Mouse (Mus musculus): ENCODE results near the gene Ddx24. TPM values are rescaled to one million over a fixed set of nuclear protein-coding genes. Genes with fewer than 3 reads are reported as not detected.
A peak's percentile ranks its signal among the peaks of the same experiment; 100 is the strongest.

Gene Ddx24
- total RNA-seq, 2 experiments from 2014 or later: 174 to 189 TPM

DNA sequence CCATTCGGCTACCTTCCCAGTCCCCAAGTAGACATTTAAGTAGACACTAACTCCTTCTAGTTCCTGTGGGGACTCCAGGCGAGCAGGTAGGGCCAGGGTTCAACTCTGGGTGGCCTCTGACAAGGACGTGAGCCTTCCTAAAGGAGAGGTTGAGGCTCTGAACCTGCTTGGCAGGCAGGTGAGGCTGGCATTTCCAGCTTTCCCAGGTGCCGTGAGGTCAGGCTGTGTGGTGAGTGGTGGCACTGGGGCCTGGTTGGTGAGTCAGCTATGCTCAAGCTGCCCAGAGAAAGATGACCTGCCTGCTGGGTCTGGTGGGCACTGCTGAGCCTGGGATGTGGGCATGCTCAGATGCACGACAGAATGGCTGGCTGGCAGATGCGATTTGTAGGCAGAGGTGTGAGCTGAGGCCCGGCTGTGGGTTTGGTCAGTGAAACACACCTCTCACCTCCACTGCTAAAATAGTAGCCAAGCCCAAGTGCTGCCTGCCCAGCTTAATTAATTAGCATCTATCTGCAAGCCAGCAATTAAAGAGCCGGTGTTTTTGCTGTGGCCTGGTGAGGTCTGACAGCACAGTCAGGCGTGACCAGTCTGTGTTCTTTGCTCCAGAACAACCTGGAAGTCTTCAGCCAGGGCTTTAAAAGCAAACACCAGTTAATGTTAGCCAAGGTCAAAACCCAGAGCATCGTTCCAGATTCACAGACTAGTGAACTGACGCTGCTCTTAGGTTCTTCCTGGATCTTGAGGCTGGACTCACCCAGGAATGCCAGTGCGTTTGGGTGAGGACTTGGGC, 29.9 kb downstream of the Ddx24 start:
- intact Hi-C loops (cut with DNase I): no loop called here
- no peak for DNase-seq (ENCODE audit: low spot score in 2 of 2)

DNA sequence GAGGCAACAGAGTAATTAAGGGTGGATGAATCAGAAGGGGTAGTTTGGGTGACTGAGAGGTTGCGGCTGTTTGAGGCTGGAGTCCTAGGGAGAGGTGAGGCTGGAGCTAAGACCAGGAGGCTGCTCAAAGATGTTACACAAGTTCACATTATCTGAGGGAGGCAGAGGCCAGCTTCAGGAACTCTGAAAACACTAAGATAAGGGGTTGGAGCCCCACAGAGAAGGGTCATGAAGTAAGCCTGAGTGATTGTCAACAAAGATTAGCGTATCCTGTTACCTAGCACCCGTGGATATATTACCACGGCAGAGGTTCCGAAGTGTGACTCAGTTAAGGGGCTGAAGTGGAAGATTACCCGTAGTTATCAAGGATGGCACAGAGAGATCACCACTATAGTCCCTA, 32.1 kb downstream of the Ddx24 start:
- no peak for DNase-seq (ENCODE audit: low spot score in 2 of 2)
- intact Hi-C loops (cut with DNase I): no loop called here

DNA sequence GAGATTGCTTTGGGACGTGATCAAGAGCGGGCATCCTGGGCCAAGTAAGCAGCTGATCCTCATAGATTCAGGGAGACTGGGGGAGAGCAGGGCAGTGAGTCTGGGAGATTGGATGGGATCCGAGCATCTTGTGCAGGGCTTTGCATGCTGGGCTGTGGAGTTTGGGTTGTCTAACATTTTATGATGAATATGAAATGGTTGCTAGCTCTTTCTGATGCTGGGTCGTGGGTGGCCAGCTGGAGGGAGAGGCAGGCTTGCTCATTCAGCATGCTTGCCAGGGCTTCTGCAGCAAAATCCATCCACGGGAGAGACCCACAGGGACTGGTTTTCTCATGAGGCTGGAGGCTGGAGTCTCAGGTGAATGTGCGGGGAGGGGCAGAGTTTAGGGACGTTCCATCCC, 34.5 kb downstream of the Ddx24 start:
- DNase-seq (ENCODE audit: low spot score in 2 of 2): peak; percentile 51 to 54
- intact Hi-C loops (cut with DNase I): no loop called here

DNA sequence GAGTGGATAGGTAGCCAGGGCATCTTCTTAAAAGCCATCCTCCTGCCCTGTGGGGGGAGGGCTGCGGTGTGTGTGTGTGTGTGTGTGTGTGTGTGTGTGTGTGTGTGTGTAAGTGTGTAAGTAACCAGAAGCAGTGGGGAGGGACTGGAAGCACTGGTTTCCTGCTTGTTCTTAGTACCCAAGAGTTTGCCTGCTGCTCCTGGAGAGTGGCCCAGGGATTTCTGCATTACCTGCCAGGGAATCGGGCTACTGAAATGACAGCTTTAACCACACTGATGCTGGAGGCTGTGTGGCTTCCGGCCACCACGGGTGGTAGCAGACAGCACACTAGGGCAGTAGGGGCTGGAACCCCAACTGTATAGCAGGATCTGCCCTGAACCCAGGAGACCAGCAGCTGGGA, 35.6 kb downstream of the Ddx24 start:
- no peak for DNase-seq (ENCODE audit: low spot score in 2 of 2)
- intact Hi-C loops (cut with DNase I): no loop called here

DNA sequence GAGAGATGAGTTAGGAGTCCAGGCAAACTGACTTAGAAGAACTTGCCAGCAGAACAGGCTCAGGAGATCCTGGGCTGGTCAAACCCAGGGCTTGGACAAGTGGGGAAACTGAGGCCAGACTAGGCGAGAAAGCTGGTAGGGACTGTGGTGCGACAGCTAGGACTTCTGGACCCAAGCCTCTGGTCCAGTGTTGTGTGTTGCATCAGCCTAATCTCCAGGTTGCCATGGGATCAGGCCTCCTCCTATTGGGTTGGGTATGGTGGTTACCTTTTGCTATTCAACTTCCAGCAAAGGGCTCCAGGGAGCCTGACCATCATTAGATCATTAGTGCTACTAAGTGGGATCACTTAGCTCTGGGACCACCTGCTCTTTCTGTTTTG, 36.3 kb downstream of the Ddx24 start:
- DNase-seq (ENCODE audit: low spot score in 2 of 2): no peak
- intact Hi-C loops (cut with DNase I): no loop called here

DNA sequence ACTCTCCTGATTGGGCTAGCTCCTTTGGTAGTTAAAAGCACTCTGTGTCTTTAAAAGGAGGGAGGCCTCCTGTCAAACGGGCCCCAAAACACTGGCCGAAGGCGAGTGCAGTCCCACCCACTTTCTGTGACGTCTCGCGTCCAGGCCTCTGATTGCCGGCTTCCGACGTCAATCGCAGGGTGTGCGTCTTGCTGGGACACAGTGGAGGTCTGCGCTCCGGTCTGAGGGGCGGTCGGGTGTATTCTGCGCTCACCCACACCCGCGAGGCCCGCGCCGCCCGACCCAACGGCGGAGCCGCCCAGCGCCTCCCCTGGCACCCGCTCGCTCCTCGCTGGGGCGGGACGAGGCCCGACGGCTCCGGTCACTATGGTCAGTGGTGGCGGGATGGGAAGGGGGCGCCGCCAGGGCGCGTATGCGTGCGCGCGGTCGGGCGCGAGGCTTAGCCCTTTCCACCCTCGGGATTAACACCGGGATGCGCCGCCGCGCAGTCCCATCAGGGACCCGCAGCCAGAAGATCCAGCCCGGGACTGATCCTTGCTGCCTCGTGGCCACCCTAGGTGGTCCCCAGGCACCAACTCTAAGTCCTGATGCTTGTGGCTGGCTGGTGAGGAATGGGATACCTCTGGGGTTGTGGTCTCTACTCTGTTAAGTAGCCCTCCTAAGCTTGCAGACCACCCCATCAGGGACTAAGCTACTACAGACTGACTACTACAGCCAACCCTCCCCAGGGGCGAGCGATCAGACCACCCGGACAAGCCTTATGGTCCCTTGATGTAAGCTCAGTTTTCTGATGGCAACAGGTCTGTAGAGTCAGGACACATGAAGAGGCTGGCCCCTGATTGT, 36.9 kb downstream of the Ddx24 start, which contains the start of gene Otub2:
Otub2 (plus strand) TSS at position 178 of the 843 bp plus-strand sequence.
- DNase-seq (ENCODE audit: low spot score in 2 of 2): peak; percentile 97 to 98
- intact Hi-C loops (cut with DNase I): no loop called here

DNA sequence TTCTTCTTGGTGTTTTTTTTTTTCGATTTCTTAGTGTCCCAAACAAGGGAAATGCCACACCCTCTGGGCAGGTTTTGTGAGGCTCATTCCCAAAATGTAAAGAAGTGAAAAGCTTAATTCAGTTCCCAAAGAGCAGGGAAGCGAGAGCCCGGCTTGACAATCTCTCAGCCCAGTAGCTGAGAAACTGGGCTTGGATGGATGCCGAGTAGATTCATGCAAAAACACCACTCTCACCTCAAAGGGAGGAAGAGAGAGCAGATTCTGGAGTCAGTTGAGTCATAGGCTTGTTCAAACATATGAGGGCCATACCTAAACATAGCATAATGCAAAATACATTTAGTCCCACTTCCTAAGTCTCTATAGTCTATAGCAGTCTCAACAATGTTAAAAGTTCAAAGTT, 45.4 kb downstream of the Ddx24 start:
- no peak for DNase-seq (ENCODE audit: low spot score in 2 of 2)
- intact Hi-C loops (cut with DNase I): no loop called here

DNA sequence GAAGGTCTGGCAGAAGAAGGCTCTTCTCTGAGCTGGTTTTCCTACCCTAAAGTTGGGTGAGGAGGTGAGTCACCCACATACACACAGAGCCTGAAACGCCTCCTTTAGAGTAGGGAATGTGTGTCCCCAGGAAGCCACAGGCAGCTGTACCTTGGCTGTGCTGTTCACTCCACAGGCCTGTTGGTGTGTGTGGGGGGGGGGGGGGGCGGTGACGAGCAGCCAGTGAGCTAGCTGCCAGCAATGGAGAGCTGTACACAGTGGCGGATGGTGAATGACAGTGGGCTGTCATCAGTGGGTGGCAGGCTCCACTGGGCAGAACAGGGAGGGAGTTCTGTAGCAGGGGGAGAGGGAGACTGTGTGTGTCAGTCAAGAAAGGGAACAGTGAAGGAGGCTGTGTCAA, 48.9 kb downstream of the Ddx24 start:
- peak; percentile 52 to 74 for DNase-seq (ENCODE audit: low spot score in 2 of 2)
- intact Hi-C loops (cut with DNase I): no loop called here

DNA sequence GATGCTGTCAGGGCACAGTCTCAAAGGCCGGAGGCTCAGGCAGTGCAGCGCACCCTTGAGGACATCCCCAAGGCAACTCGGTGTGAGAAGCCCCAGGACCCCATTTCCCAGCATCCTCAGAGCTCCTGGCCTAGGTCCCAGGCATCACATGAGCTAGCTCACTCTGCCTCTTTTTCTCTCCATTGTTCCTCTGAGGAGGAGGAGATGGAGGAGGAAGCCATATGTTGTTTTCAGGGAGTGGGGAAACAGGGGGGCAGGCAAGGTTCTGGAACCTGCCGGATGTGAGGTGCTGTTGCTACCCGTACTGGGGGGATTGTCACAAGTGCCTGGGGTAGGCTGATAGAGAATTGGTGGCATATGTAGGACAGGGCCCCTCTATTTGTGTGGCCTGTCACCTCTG, 49.5 kb downstream of the Ddx24 start:
- intact Hi-C loops (cut with DNase I): no loop called here
- peak; percentile 63 to 81 for DNase-seq (ENCODE audit: low spot score in 2 of 2)

DNA sequence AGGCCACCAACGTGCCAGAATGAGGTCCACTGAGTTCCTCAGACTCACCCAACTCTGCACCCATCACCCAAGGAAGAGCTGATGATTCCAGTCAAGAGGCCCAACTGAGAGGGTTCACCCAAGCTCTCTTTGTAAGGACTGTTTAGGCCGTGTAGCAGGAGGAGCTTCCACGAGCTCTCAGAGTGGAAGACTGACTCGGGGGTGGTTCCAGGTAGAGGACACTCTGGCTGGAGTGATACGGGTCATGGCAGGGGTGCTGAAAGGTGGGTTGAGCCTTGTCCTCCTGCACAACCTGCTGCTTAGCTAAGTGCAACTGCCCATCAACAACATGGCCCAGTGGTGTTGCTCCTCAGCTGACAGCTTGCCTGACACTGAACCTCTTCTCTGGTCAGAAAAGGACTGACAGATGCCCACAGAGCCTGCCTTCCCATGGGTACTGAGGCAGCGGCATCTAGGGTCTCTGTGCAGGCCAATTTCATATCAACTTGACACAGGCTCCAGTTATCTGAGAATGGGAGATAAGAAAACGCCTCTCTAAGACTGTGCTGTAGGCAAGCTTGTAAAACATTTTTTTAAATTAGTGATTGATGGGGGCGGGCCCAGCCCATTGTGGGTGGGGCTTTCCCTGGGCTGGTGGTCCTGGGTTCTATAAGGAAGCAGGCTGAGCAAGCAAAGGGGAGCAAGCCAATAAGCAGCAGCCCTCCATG, 51.9 kb downstream of the Ddx24 start:
- DNase-seq (ENCODE audit: low spot score in 2 of 2): no peak
- intact Hi-C loops (cut with DNase I): no loop called here

DNA sequence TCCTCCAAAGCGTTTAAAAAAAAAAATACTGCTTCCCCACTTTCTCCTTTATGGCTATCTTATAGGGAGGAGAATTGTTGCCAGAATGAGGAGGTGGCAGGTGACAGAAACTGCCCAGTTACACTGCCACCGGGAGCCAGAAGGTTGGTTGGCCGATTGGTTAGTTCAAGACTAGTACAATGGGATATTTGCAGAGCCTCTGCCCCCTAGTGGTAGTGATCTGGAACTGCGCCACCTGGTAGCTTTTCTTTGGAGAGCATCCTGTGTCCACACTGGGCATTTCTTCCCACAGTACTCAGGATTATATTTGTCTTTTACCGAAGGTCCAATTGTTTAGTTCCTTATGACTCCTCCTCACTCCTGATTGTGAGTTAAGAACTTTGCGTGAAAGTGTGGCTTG, 53.9 kb downstream of the Ddx24 start:
- intact Hi-C loops (cut with DNase I): no loop called here

DNA sequence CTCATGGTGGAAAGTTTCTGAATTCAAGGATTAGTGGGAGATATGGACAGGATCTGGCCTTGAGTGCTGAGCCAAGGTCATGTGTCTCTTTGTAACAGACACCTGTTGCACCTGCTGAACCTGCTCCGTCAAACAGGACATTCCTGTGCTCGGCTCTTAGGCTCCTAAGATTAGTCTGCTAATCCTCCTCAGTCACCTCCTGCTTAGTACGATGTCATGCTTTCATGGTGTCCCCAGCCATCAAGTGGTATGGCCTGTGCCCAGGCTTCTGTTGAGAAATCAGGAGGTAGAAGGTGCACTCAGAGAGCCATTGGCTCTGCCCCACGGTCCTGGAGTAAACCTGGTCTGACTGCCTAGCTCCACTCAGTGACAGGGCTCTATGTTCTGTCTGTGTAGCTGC, 54.8 kb downstream of the Ddx24 start:
- no peak for DNase-seq (ENCODE audit: low spot score in 2 of 2)
- intact Hi-C loops (cut with DNase I): no loop called here

More for the DNA sequence above, 53.9 kb downstream of the Ddx24 start:
- peak in 1 of 2 experiments; percentile 63 for DNase-seq (ENCODE audit: low spot score in 2 of 2)

DNA sequence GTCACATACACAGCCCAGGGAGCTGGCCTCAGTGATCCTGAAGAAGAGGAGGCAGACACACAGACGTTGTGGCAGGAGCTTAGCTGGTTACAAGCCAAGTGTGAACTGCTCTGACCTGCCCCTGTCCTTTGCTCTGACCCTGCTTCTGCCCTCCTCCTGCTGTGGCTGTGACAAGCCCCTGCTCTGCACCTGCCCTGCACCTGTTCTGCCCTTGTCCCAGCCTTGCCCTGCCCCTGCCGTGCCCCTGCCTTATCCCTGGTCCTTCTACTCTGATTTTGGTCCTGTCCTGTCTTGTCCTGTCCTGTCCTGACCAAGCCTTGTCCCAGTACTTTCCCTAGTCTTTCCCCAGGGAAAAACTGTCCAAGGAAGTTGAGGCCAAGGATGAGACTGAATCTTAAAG, 56.9 kb downstream of the Ddx24 start:
- no peak for DNase-seq (ENCODE audit: low spot score in 2 of 2)
- intact Hi-C loops (cut with DNase I): loop anchor here (5.0 kb wide), 1 partner anchor 46 kb away; no protein-coding TSS in a partner anchor

DNA sequence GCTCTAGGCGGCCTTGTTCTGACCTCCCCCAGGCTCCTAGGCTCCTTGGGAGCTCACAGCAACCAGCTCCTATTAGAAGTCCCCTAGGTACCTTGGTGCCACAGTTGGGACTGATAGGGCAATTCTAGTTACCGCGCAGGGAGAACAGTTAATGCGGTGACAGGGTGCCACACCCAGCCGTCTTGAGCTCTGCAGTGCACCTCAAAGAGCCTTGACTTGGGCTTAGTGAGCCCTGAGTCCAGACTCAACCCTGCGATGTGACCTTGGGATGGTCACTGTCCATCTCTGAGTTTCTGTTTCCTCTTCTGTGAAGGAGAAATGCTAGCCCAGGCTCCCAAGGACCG, 57.3 kb downstream of the Ddx24 start:
- DNase-seq (ENCODE audit: low spot score in 2 of 2): no peak
- intact Hi-C loops (cut with DNase I): loop anchor here (5.0 kb wide), 1 partner anchor 46 kb away; no protein-coding TSS in a partner anchor

DNA sequence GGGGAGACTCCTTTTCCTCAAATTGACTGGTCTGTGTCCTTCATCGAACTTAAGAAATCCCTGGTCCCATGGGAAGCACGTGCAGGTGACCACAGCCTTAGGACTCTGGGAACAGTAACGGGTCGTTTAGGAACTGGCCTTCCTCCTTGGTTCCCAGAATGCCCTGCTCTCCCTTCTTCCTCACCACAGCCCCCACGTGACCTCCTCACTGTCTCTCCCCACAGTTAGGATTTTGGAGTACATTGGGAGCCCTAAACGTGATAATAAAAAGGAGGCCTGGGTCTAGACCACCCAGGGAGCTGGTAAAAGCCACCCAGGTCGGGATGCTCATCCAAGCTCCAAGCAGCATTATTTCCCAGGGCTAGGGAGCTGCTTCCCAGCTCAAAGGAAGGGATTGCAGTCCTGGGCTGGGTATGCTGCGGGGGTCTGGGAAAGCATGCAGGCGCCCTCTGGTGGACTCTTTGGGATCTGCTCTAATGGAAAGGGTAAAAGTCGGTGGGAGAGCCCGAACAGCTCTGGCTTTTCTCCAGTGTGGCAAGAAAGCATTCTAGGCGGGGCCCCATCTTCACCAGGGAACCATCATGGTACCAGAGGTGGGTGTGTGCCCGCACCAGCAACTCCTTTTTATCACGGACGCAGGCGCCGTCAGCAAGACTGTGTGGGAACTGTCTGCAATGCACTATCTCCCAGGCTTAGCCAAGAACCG, 57.9 kb downstream of the Ddx24 start:
- intact Hi-C loops (cut with DNase I): loop anchor here (5.0 kb wide), 1 partner anchor 45 kb away; no protein-coding TSS in a partner anchor
- DNase-seq (ENCODE audit: low spot score in 2 of 2): peak; percentile 87

DNA sequence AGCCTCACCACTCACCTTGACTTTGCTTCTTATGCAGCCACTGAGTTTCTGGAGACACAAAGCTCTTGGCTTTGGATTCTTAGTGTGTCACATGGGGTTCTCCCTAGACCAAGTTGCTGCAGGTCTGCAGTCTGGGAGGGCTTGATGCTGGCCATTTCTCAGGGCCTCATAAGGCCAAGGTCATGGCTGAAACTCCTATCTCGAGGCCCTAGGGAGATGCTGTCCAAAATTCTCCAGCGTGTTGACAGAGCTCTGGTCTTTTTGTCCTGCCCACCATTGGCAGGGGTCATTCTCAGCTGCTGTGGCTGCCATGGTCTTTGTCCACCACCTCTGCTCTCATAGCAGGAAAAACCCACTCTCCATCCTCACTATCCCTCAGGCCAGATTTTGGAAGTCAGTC, 58.5 kb downstream of the Ddx24 start:
- intact Hi-C loops (cut with DNase I): loop anchor here (5.0 kb wide), 1 partner anchor 45 kb away; no protein-coding TSS in a partner anchor
- DNase-seq (ENCODE audit: low spot score in 2 of 2): no peak

DNA sequence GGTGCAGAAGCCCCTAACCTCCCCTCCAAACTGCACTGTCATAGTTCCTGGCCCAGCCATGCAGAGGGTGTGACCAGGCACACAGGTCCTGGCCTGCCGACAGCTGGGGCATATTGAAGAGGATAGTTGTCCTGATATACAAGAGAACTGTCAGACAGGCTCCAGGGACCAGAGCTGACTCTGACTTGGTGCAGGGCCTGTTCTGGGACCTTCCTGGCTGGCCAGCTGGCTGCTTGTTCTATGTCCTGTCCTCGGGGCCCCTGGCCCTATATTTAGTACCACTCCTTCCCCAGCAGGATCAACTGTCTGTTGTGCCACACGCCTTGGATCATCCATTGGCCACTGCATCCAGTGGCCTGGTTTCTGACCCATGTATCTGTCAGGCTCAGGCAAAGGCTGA, 63.3 kb downstream of the Ddx24 start:
- intact Hi-C loops (cut with DNase I): no loop called here
- DNase-seq (ENCODE audit: low spot score in 2 of 2): no peak

DNA sequence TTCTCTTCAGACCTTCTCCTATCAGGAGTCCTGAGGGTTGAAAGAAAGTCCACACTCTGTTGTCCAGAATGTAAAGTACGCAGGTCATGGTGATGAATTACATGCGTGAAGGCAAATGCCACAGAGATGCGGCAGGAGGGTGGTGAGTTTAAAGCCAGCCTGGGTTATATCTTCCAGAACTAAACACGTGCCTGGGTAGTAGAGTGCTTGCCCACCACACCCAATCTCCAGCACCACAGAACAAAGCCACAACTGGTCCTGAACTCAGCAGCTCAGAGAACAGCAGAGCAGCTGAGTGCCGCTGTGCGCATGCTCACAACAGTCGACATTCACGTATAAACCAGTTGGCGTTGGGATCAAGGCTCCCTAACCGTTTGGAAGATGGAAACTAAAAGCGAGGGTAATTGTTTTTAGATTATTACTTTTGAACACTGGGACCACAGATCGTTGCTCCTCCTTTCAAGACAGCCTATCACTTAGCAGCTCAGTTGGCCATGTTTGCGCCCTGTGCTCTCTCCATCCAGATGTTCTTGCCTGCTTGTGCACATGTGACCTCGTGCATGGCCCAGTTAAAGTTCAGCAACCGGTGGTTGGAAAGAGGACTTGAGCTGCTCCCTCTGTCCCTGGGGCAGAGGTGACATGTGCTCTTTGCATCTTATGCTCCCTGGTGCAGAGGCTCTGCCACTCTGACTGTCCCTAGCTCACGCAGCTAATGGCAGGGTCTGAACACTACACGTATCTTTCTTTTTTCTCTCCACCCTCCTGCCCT, 63.9 kb downstream of the Ddx24 start:
- no peak for DNase-seq (ENCODE audit: low spot score in 2 of 2)
- intact Hi-C loops (cut with DNase I): no loop called here

DNA sequence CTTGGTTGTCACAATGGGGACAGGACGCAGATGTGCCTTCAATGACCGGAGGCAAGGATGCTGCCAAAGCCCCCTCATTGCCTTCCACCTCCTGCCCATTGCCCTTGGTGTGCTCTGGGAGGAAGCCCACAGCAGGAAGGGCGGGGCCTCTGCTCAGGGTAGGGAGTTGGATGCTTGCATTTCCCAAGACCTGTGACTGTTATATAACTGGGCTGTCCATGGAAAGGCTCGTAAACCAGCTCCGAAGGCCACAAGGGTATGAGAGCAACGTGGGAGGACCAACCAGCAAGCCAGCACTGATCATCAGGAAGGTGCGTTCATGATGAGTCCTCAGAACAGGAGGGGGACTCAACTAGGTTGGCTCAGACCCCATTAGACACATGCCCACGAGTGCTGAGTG, 64.8 kb downstream of the Ddx24 start:
- no peak for DNase-seq (ENCODE audit: low spot score in 2 of 2)
- intact Hi-C loops (cut with DNase I): no loop called here

Measured in left cerebral cortex, postnatal 14 days (tissue).